Mouse (Mus musculus) small intestine, adult 2 months (tissue): ENCODE measurements at regions not wholly inside any gene's neighbourhood (a gene's known extent, or its start where the extent isn't known, plus 50 kb on each side); places are given as distances from the start of the nearest gene placed in this dataset.

Source experiments
- H3K27ac ChIP-seq: fragments of 200-500 bp; 2 replicates; pipeline ENCODE4 v1.5.1; 2012; ENCODE audit warnings: low read depth, low read length, control low read depth, inconsistent platforms; ENCODE audit not compliant: insufficient read depth
- H3K27me3 ChIP-seq: fragments of 200-500 bp; 2 replicates; pipeline ENCODE4 v1.6.1; 2012; ENCODE audit warnings: mild to moderate bottlenecking, moderate library complexity, low read length, inconsistent platforms; ENCODE audit not compliant: control insufficient read depth, insufficient read depth
- H3K36me3 ChIP-seq: fragments of 200-500 bp; 2 replicates; pipeline ENCODE4 v1.6.1; 2012; ENCODE audit warnings: mild to moderate bottlenecking, low read length, control low read depth, inconsistent platforms; ENCODE audit not compliant: control insufficient read depth, insufficient read depth
- H3K4me1 ChIP-seq: fragments of 200-500 bp; 2 replicates; pipeline ENCODE4 v1.6.1; 2012; ENCODE audit warnings: low read length, inconsistent platforms, mixed read lengths; ENCODE audit not compliant: control insufficient read depth, insufficient read depth, insufficient read length
- H3K4me3 ChIP-seq: fragments of 200-500 bp; 2 replicates; pipeline ENCODE4 v1.5.1; 2012; ENCODE audit warnings: low read depth, mild to moderate bottlenecking, control low read depth, inconsistent platforms, low read length, moderate library complexity
- CTCF ChIP-seq: fragments of 200-500 bp; IDR thresholded peaks from 2 replicates; pipeline ENCODE4 v1.5.1; 2012; ENCODE audit warnings: low read depth, mild to moderate bottlenecking, control low read depth, inconsistent platforms, low read length, moderate library complexity, mixed read lengths; ENCODE audit not compliant: insufficient replicate concordance, insufficient read length; ENCODE audit errors: extremely low read depth
- POLR2A ChIP-seq: fragments of 200-500 bp; IDR thresholded peaks from 2 replicates; pipeline ENCODE4 v1.6.1; 2012; ENCODE audit warnings: low read depth, mild to moderate bottlenecking, control low read depth, inconsistent platforms, low read length, moderate library complexity
- WGBS: fragments of 180-500 bp; shearing (Covaris S2); methylation state at CpG from one replicate; pipeline ENCODE4 v1.1.7; 2018; 5-methylcytosine and 5-hydroxymethylcytosine counted together

- no peaks in the 10 kb centered on the region for H3K36me3 ChIP-seq
- 24% methylated on average over 8 of the region's 8 CpGs for WGBS
- H3K27ac ChIP-seq: no peak overlapping the region
- no peak overlapping the region for H3K4me3 ChIP-seq
- TF ChIP-seq POLR2A (no peak), CTCF (no peak)
- no peaks in the 10 kb centered on the region for H3K4me1 ChIP-seq
- no peaks in the 10 kb centered on the region for H3K27me3 ChIP-seq
These were observed 88.9 kb downstream of the Gm13691 start for GRCm38 (mm10) chr2:84079284-84079683.

DNA sequence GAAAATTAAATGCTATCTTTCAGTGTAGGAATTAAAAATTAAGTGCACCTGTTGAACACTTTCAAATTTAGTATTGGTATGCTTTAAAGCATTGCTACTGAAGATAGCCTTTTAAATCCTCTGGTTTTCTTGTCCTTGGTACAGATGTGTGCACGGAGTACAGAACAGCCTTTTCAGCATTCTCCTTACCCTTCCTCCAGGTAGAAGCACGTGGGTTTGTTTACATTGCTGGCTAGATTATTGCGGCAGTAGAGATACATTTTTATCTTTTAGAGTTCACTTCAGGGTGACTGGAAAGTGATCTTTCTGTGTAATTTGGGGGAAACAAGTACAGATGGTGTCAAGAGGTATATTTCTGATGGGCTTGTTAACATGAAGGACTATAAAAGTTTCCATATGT lies 89.9 kb downstream of the Gm13691 start:
- TF ChIP-seq CTCF (no peak), POLR2A (no peak)

DNA sequence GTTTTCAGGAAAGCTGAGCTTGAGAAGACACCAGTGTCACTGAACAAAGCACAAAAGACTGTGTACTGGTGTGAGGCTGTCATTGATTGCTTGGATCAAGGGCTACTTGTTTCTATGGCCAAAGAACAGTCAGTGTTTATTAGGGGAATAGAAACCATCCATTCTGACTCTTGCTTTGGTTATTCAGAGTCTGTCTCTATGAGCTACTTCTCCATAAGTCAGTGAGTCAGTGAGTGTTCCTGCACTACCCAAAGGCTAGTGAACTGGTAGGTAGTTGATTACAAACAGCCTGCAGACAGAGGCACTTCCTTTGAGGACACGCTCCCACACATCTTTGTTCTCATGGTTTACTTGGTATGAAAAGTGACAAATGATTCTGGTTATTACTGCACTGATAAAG lies 104.4 kb downstream of the Gm13691 start:
- Histone ChIP-seq H3K4me1 (no peaks in the 10 kb centered on the region), H3K27me3 (no peaks in the 10 kb centered on the region), H3K4me3 (no peak overlapping the region), H3K36me3 (no peaks in the 10 kb centered on the region), H3K27ac (no peak overlapping the region)
- 85% methylated on average over 1 of the region's 1 CpGs for WGBS
- TF ChIP-seq POLR2A (no peak), CTCF (no peak)

More for the DNA sequence above, 89.9 kb downstream of the Gm13691 start:
- H3K4me1 ChIP-seq: no peaks in the 10 kb centered on the region
- H3K4me3 ChIP-seq: no peak overlapping the region
- no peaks in the 10 kb centered on the region for H3K36me3 ChIP-seq
- H3K27ac ChIP-seq: no peak overlapping the region
- no peaks in the 10 kb centered on the region for H3K27me3 ChIP-seq
- WGBS: 24% methylated on average over 3 of the region's 3 CpGs

DNA sequence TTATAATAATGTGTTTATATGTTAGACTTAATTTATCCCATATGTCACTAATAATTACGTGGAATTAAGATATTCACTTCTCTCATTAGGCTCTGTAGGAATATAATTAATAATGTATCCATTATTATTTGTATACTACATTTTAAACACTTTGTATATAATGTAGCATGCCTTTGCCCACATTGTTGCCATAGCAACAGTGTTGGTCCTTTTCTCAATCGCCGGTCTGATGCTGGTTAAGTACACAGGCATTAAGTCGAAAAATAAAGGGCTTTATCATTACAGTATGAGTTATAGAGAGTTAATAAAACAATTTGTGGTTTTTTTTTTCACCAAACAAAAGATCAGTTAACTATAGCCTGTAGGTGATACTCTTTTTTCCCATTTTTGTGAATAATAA lies 108.4 kb downstream of the Gm13691 start:
- no peak for TF ChIP-seq POLR2A
- no peak for TF ChIP-seq CTCF
- Histone ChIP-seq H3K36me3 (no peaks in the 10 kb centered on the region), H3K27ac (no peak overlapping the region), H3K27me3 (no peaks in the 10 kb centered on the region), H3K4me1 (no peaks in the 10 kb centered on the region), H3K4me3 (no peak overlapping the region)
- 76% methylated on average over 4 of the region's 4 CpGs for WGBS

DNA sequence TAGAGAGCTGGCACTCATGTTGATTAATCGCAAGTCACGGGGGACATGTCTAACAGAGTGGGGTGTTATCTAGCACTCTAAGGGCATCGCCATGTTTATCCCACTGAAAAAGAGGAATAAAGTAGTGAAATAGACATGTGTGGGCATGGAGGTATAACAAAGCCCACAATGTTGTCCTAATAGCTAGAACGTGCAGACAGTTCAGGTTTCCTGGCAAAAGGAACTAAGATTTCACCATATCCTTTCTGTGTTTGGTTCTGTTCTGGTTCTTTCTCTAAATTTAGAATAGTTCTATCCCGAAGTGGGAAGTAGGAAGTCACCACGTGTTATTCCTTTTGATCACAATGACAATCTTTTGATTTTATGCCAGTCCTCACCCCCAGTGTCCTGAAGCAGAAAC lies 123.2 kb downstream of the Gm13691 start:
- no peak for TF ChIP-seq CTCF
- no peak for TF ChIP-seq POLR2A
- no peaks in the 10 kb centered on the region for H3K36me3 ChIP-seq
- no peaks in the 10 kb centered on the region for H3K27me3 ChIP-seq
- no peak overlapping the region for H3K4me3 ChIP-seq
- 56% methylated on average over 6 of the region's 6 CpGs for WGBS
- no peaks in the 10 kb centered on the region for H3K4me1 ChIP-seq
- H3K27ac ChIP-seq: no peak overlapping the region

DNA sequence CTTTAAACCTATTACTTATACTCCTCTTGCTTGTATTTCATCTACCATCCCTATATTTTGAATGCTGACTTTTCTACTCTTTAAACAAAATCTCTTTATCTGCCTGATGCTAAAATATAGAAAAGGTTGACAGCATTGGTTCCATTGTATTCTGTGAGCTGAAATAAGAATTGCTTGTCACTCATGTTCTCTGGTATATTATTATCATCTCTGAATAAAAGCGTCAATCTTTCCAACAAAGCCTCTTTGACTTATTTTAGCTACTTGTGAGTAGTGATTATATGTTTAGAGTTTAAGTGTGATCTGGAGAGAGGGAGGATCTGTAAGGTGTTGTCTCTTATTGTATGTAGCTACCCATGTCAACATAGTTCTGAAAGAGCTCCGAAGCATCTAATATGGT lies 129.5 kb downstream of the Gm13691 start:
- Histone ChIP-seq H3K4me3 (no peak overlapping the region), H3K4me1 (no peaks in the 10 kb centered on the region), H3K27ac (no peak overlapping the region), H3K27me3 (no peaks in the 10 kb centered on the region), H3K36me3 (no peaks in the 10 kb centered on the region)
- no peak for TF ChIP-seq CTCF
- no peak for TF ChIP-seq POLR2A
- WGBS: 93% methylated on average over 2 of the region's 2 CpGs

DNA sequence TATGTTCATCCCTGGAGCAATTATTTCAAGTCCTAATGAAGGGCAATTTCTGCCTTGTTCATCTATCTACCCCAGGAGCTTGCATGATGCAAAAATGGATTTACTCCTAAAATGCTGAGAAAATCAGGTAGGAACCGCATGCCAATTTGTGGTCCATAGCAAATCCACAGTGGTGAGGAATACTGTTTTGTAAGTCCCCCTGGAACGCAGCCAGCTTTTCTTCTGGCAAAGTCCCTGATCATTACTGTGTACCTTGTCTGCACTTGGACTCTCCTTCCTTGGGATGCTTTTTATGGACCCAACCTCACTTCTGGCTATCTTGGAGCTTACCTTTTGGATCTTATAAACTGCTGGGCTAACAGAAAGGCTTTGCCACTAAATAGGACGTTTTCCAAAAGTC lies 137.2 kb downstream of the Gm13691 start:
- 79% methylated on average over 3 of the region's 3 CpGs for WGBS
- Histone ChIP-seq H3K27me3 (no peaks in the 10 kb centered on the region), H3K4me1 (no peaks in the 10 kb centered on the region), H3K4me3 (no peak overlapping the region), H3K27ac (no peak overlapping the region), H3K36me3 (no peaks in the 10 kb centered on the region)
- TF ChIP-seq POLR2A (no peak), CTCF (no peak)

DNA sequence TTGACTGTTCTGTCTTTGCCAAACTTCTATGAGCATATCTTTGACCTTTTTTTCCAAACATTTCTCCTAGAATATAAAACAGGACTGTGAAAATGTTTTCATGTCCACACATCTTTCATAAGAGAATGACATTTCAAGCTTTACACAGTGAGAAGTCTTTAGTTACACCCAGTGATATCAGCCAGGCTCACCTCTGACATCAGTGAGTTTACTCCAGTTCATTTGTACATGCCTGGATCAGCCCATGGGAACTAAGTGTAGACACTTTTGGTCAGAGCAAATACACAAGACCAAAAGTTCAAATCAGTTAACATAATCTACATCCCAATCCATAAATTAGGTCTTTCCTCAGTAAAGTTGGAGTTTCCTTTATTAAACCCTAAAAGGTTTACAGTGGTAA lies 171.4 kb downstream of the Gm13691 start:
- H3K36me3 ChIP-seq: no peaks in the 10 kb centered on the region
- no peak overlapping the region for H3K4me3 ChIP-seq
- no peak overlapping the region for H3K27ac ChIP-seq
- TF ChIP-seq CTCF (no peak), POLR2A (no peak)
- H3K27me3 ChIP-seq: no peaks in the 10 kb centered on the region
- no peaks in the 10 kb centered on the region for H3K4me1 ChIP-seq
